In the genomic region with DNA sequence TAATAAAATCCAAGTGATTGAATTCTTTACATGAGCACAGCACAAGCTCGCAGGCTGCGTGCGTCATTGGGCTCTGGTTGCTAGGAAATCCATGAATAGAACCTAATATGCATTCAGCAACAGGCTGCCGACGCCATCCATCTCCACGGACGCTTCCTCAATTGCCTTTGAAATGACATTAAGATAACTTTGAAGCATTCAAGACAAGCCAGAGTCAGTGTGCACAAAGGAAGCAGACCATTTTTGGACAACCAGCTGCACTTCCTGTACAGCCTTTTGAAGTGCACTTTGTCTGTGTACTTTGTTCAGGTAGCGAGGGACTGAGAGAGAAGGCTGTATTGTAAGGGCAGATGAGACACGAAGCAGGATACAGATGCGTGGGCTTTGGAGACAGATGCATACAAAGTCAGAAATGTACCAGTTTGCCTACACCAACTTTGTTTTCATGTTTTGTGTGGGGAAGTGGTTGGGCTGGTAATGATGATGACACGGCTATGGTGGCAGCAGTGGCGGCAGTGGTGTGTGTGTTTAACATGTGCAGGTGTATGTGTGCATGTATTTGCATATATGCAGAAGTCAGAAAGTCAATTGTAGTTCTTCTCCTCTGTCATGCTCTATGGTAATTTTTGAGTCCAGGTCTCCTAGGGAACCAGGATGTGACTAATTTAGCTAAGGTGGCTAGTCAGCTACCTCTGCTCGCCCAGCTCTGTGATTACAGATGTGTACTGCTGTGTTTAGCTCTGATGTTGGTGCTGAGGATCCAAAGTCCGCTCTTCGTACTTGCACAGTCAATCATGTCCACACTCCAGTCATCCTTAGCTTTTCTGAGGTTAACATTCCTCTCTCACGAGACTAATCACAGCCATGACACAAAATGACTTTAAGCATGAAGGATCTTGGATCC, we compare ENCODE assay signal across 8 mouse cellular contexts.
DNase-seq lines count a peak whose midpoint lies in the region; ATAC-seq lines count a peak whose summit lies in the region.

No protein-coding gene starts in this region.

- no peaks in the 10 kb centered on the region for H3K9me3 ChIP-seq in lung, embryonic 15.5 days
- 0 out of 2 replicates have a peak, but pooled peaks cover 4% of the 10 kb centered on the region for H3K9me3 ChIP-seq in hindbrain, embryonic 12.5 days (replicated peaks)
- no peaks in the 10 kb centered on the region for H3K9me3 ChIP-seq in midbrain, embryonic 10.5 days (replicated peaks)
- H3K9me3 ChIP-seq in intestine, embryonic 16.5 days (ENCODE audit: control insufficient read depth, low read length), result no peaks in the 10 kb centered on the region

- peak overlapping the region; percentile 20 for H3K4me2 ChIP-seq in lung, embryonic 15.5 days
- peak overlapping the region; percentile 30 for H3K4me2 ChIP-seq in hindbrain, embryonic 12.5 days (replicated peaks)
- H3K4me2 ChIP-seq in intestine, embryonic 16.5 days (ENCODE audit: low read depth, low read length), result no peak overlapping the region

- no peaks in the 10 kb centered on the region for H3K27me3 ChIP-seq in lung, embryonic 15.5 days
- no peaks in the 10 kb centered on the region for H3K27me3 ChIP-seq in hindbrain, embryonic 12.5 days
- H3K27me3 ChIP-seq in midbrain, embryonic 10.5 days (ENCODE audit: low read depth, poor library complexity, severe bottlenecking), result no peaks in the 10 kb centered on the region
- no peaks in the 10 kb centered on the region for H3K27me3 ChIP-seq in intestine, embryonic 16.5 days (replicated peaks; ENCODE audit: control insufficient read depth, insufficient read depth, low read length)

- H3K9ac ChIP-seq in lung, embryonic 15.5 days, result no peak overlapping the region
- H3K9ac ChIP-seq in hindbrain, embryonic 12.5 days, result no peak overlapping the region
- H3K9ac ChIP-seq in intestine, embryonic 16.5 days (ENCODE audit: low read depth, low read length), result no peak overlapping the region

- H3K4me3 ChIP-seq in lung, embryonic 15.5 days, result no peak overlapping the region
- H3K4me3 ChIP-seq in hindbrain, embryonic 12.5 days, result no peak overlapping the region
- no peak overlapping the region for H3K4me3 ChIP-seq in midbrain, embryonic 10.5 days
- no peak overlapping the region for H3K4me3 ChIP-seq in intestine, embryonic 16.5 days (ENCODE audit: low read length)

- H3K36me3 ChIP-seq in lung, embryonic 15.5 days, result no peaks in the 10 kb centered on the region
- no peaks in the 10 kb centered on the region for H3K36me3 ChIP-seq in hindbrain, embryonic 12.5 days
- no peaks in the 10 kb centered on the region for H3K36me3 ChIP-seq in midbrain, embryonic 10.5 days
- H3K36me3 ChIP-seq in intestine, embryonic 16.5 days (ENCODE audit: control insufficient read depth, insufficient read depth, low read length), result no peaks in the 10 kb centered on the region

- H3K27ac ChIP-seq in lung, embryonic 15.5 days, result no peak overlapping the region
- no peak overlapping the region for H3K27ac ChIP-seq in hindbrain, embryonic 12.5 days
- H3K27ac ChIP-seq in midbrain, embryonic 10.5 days (replicated peaks), result no peak overlapping the region
- no peak overlapping the region for H3K27ac ChIP-seq in intestine, embryonic 16.5 days (ENCODE audit: low read length)

- no peak for DNase-seq in lung, postnatal 36 days
- DNase-seq in midbrain, embryonic 10.5 days (ENCODE audit: low spot score), result peak; percentile 27
- DNase-seq in thymus, postnatal 14 days, result peak; percentile 50
- no peak for DNase-seq in gastrocnemius, postnatal 4 days (ENCODE audit: low spot score in 2 of 2)
- DNase-seq in adipocyte (ENCODE audit: low spot score), result no peak

- H3K4me1 ChIP-seq in lung, embryonic 15.5 days, result 0 out of 2 replicates have a peak, but pooled peaks cover 8% of the 10 kb centered on the region
- peaks cover 17% of the 10 kb centered on the region for H3K4me1 ChIP-seq in hindbrain, embryonic 12.5 days
- H3K4me1 ChIP-seq in midbrain, embryonic 10.5 days, result peaks cover 19% of the 10 kb centered on the region
- H3K4me1 ChIP-seq in intestine, embryonic 16.5 days (ENCODE audit: control insufficient read depth, insufficient read depth, low read length), result no peaks in the 10 kb centered on the region

- ATAC-seq in lung, embryonic 15.5 days (ENCODE audit: borderline replicate concordance, extremely low read depth, low FRiP score, low TSS enrichment), result no peak
- peak; percentile 49; the same call in 1 of the 2 replicates for ATAC-seq in hindbrain, embryonic 12.5 days (ENCODE audit: low FRiP score)
- no peak for ATAC-seq in intestine, embryonic 16.5 days

- 37% methylated on average over 16 of the region's 16 CpGs for WGBS in lung, embryonic 15.5 days
- 38% methylated on average over 16 of the region's 16 CpGs for WGBS in hindbrain, embryonic 12.5 days
- WGBS in midbrain, embryonic 10.5 days, result 62% methylated on average over 16 of the region's 16 CpGs
- 65% methylated on average over 16 of the region's 16 CpGs for WGBS in intestine, embryonic 16.5 days

Comparison
In these comparisons a context has a peak if more than half of its experiments do, and no peak if none do; other contexts are left out.
1. DNase-seq: peak in midbrain, embryonic 10.5 days (single experiment) and thymus, postnatal 14 days (single experiment); none in lung, postnatal 36 days (single experiment), gastrocnemius, postnatal 4 days (0 of 2) and adipocyte (single experiment).